Mouse (Mus musculus): ENCODE measurements at regions not wholly inside any gene's neighbourhood (a gene's known extent, or its start where the extent isn't known, plus 50 kb on each side); places are given as distances from the start of the nearest gene placed in this dataset.

GRCm38 (mm10) chr12:16237498-16237897 lies 373.3 kb downstream of the Lpin1 start:
- Histone ChIP-seq H3K9me3 (ENCODE audit: low read depth, low read length) (no peaks in the 10 kb centered on the region), H3K27ac (ENCODE audit: low read depth) (no peak overlapping the region), H3K9ac (no peak overlapping the region), H3K27me3 (ENCODE audit: insufficient read depth, low read length) (no peaks in the 10 kb centered on the region), H3K4me2 (no peak overlapping the region), H3K4me1 (ENCODE audit: insufficient read depth) (no peaks in the 10 kb centered on the region), H3K36me3 (ENCODE audit: insufficient read depth) (no peaks in the 10 kb centered on the region), H3K4me3 (ENCODE audit: low read depth, low read length) (no peak overlapping the region)
- ATAC-seq (ENCODE audit: insufficient read depth) (no peak), DNase-seq (no peak)
- WGBS = 79% methylated on average over 5 of the region's 5 CpGs
- no peak for TF ChIP-seq CTCF (IDR thresholded peaks at IDR 0.05; ENCODE audit: low read depth)

- no peak overlapping the region for H3K27ac ChIP-seq (ENCODE audit: low read depth)
- no peak overlapping the region for H3K4me3 ChIP-seq (ENCODE audit: low read depth, low read length)
- no peaks in the 10 kb centered on the region for H3K36me3 ChIP-seq (ENCODE audit: insufficient read depth)
- no peak for ATAC-seq (ENCODE audit: insufficient read depth)
- 88% methylated on average over 3 of the region's 3 CpGs for WGBS
- no peak for DNase-seq
- no peaks in the 10 kb centered on the region for H3K27me3 ChIP-seq (ENCODE audit: insufficient read depth, low read length)
- no peak overlapping the region for H3K9ac ChIP-seq
- no peaks in the 10 kb centered on the region for H3K4me1 ChIP-seq (ENCODE audit: insufficient read depth)
- H3K9me3 ChIP-seq (ENCODE audit: low read depth, low read length) = no peaks in the 10 kb centered on the region
- H3K4me2 ChIP-seq = no peak overlapping the region
- TF ChIP-seq CTCF (IDR thresholded peaks at IDR 0.05; ENCODE audit: low read depth) = no peak
Measured at GRCm38 (mm10) chr12:16233559-16233958, 377.2 kb downstream of the Lpin1 start.

- no peak overlapping the region for H3K4me3 ChIP-seq (ENCODE audit: low read depth, low read length)
- DNase-seq = no peak
- no peaks in the 10 kb centered on the region for H3K36me3 ChIP-seq (ENCODE audit: insufficient read depth)
- H3K4me2 ChIP-seq = no peak overlapping the region
- H3K27me3 ChIP-seq (ENCODE audit: insufficient read depth, low read length) = no peaks in the 10 kb centered on the region
- WGBS = 86% methylated on average over 8 of the region's 8 CpGs
- no peak for TF ChIP-seq CTCF (IDR thresholded peaks at IDR 0.05; ENCODE audit: low read depth)
- no peak overlapping the region for H3K9ac ChIP-seq
- H3K4me1 ChIP-seq (ENCODE audit: insufficient read depth) = no peaks in the 10 kb centered on the region
- ATAC-seq (ENCODE audit: insufficient read depth) = no peak
- H3K9me3 ChIP-seq (ENCODE audit: low read depth, low read length) = no peaks in the 10 kb centered on the region
- H3K27ac ChIP-seq (ENCODE audit: low read depth) = no peak overlapping the region
Measured at GRCm38 (mm10) chr12:16232828-16233227, 377.9 kb downstream of the Lpin1 start.

- 70% methylated on average over 2 of the region's 2 CpGs for WGBS
- no peaks in the 10 kb centered on the region for H3K27me3 ChIP-seq (ENCODE audit: insufficient read depth, low read length)
- H3K27ac ChIP-seq (ENCODE audit: low read depth) = no peak overlapping the region
- no peak for ATAC-seq (ENCODE audit: insufficient read depth)
- no peak overlapping the region for H3K9ac ChIP-seq
- H3K4me3 ChIP-seq (ENCODE audit: low read depth, low read length) = no peak overlapping the region
- H3K9me3 ChIP-seq (ENCODE audit: low read depth, low read length) = no peaks in the 10 kb centered on the region
- H3K4me1 ChIP-seq (ENCODE audit: insufficient read depth) = no peaks in the 10 kb centered on the region
- no peak for TF ChIP-seq CTCF (IDR thresholded peaks at IDR 0.05; ENCODE audit: low read depth)
- H3K4me2 ChIP-seq = no peak overlapping the region
- DNase-seq = no peak
- no peaks in the 10 kb centered on the region for H3K36me3 ChIP-seq (ENCODE audit: insufficient read depth)
Measured at GRCm38 (mm10) chr12:16232051-16232450, 378.7 kb downstream of the Lpin1 start.

- 89% methylated on average over 2 of the region's 2 CpGs for WGBS
- TF ChIP-seq CTCF (IDR thresholded peaks at IDR 0.05; ENCODE audit: low read depth) = no peak
Measured at GRCm38 (mm10) chr12:16231093-16231492, 379.7 kb downstream of the Lpin1 start.

GRCm38 (mm10) chr12:16225428-16225827 lies 385.3 kb downstream of the Lpin1 start:
- no peak overlapping the region for H3K4me3 ChIP-seq (ENCODE audit: low read depth, low read length)
- no peaks in the 10 kb centered on the region for H3K9me3 ChIP-seq (ENCODE audit: low read depth, low read length)
- ATAC-seq (ENCODE audit: insufficient read depth) (no peak), DNase-seq (no peak)
- no peak for TF ChIP-seq CTCF (IDR thresholded peaks at IDR 0.05; ENCODE audit: low read depth)
- H3K27me3 ChIP-seq (ENCODE audit: insufficient read depth, low read length) = no peaks in the 10 kb centered on the region
- no peaks in the 10 kb centered on the region for H3K36me3 ChIP-seq (ENCODE audit: insufficient read depth)
- WGBS = 82% methylated on average over 2 of the region's 2 CpGs
- no peak overlapping the region for H3K9ac ChIP-seq
- no peaks in the 10 kb centered on the region for H3K4me1 ChIP-seq (ENCODE audit: insufficient read depth)
- H3K4me2 ChIP-seq = no peak overlapping the region
- no peak overlapping the region for H3K27ac ChIP-seq (ENCODE audit: low read depth)

More at GRCm38 (mm10) chr12:16231093-16231492, 379.7 kb downstream of the Lpin1 start:
- no peak overlapping the region for H3K9ac ChIP-seq
- no peaks in the 10 kb centered on the region for H3K27me3 ChIP-seq (ENCODE audit: insufficient read depth, low read length)
- no peak overlapping the region for H3K4me2 ChIP-seq
- H3K27ac ChIP-seq (ENCODE audit: low read depth) = no peak overlapping the region
- ATAC-seq (ENCODE audit: insufficient read depth) = no peak
- no peaks in the 10 kb centered on the region for H3K4me1 ChIP-seq (ENCODE audit: insufficient read depth)
- no peaks in the 10 kb centered on the region for H3K9me3 ChIP-seq (ENCODE audit: low read depth, low read length)
- H3K4me3 ChIP-seq (ENCODE audit: low read depth, low read length) = no peak overlapping the region
- no peaks in the 10 kb centered on the region for H3K36me3 ChIP-seq (ENCODE audit: insufficient read depth)
- DNase-seq = no peak

- Histone ChIP-seq H3K4me1 (ENCODE audit: insufficient read depth) (no peaks in the 10 kb centered on the region), H3K9ac (no peak overlapping the region), H3K9me3 (ENCODE audit: low read depth, low read length) (no peaks in the 10 kb centered on the region), H3K27me3 (ENCODE audit: insufficient read depth, low read length) (no peaks in the 10 kb centered on the region), H3K4me2 (no peak overlapping the region), H3K27ac (ENCODE audit: low read depth) (no peak overlapping the region), H3K4me3 (ENCODE audit: low read depth, low read length) (no peak overlapping the region), H3K36me3 (ENCODE audit: insufficient read depth) (no peaks in the 10 kb centered on the region)
- ATAC-seq (ENCODE audit: insufficient read depth) (no peak), DNase-seq (no peak)
- TF ChIP-seq CTCF (IDR thresholded peaks at IDR 0.05; ENCODE audit: low read depth) = no peak
- 74% methylated on average over 9 of the region's 9 CpGs for WGBS
Measured at GRCm38 (mm10) chr12:16222836-16223450, 387.8 kb downstream of the Lpin1 start.

GRCm38 (mm10) chr12:16222205-16222604 lies 388.6 kb downstream of the Lpin1 start:
- H3K9me3 ChIP-seq (ENCODE audit: low read depth, low read length) = no peaks in the 10 kb centered on the region
- no peaks in the 10 kb centered on the region for H3K4me1 ChIP-seq (ENCODE audit: insufficient read depth)
- no peak for TF ChIP-seq CTCF (IDR thresholded peaks at IDR 0.05; ENCODE audit: low read depth)
- ATAC-seq (ENCODE audit: insufficient read depth) = no peak
- DNase-seq = no peak
- no peak overlapping the region for H3K4me2 ChIP-seq
- no peak overlapping the region for H3K27ac ChIP-seq (ENCODE audit: low read depth)
- no peaks in the 10 kb centered on the region for H3K27me3 ChIP-seq (ENCODE audit: insufficient read depth, low read length)
- no peaks in the 10 kb centered on the region for H3K36me3 ChIP-seq (ENCODE audit: insufficient read depth)
- no peak overlapping the region for H3K9ac ChIP-seq
- no peak overlapping the region for H3K4me3 ChIP-seq (ENCODE audit: low read depth, low read length)

All from lung, embryonic 14.5 days (tissue).